Mouse (Mus musculus) fibroblast of lung, adult 2 months (primary cell): ENCODE measurements at regions not wholly inside any gene's neighbourhood (a gene's known extent, or its start where the extent isn't known, plus 50 kb on each side); places are given as distances from the start of the nearest gene placed in this dataset.
"Not testable (repeated sequence)": the region's sequence is repeated elsewhere in the genome, so short reads cannot be mapped to it uniquely, and the experiment has no call there.

Source experiments
- DNase-seq: peaks from one replicate; pipeline ENCODE4 v3.0.0-alpha.2; 2011; ENCODE audit warnings: low read depth

GRCm38 (mm10) chr13:89375526-89376474 is 163.8 kb upstream of the Hapln1 start:
- DNase-seq, result no peak

- no peak for DNase-seq
These were observed 161.2 kb upstream of the Hapln1 start for GRCm38 (mm10) chr13:89378365-89378764.

GRCm38 (mm10) chr13:89383619-89384190 is 155.9 kb upstream of the Hapln1 start:
- DNase-seq, result not testable (repeated sequence)

GRCm38 (mm10) chr13:89384598-89385145 is 154.9 kb upstream of the Hapln1 start:
- DNase-seq, result no peak

GRCm38 (mm10) chr13:89387416-89387815 is 152.2 kb upstream of the Hapln1 start:
- no peak for DNase-seq

GRCm38 (mm10) chr13:89389149-89389548 is 150.4 kb upstream of the Hapln1 start:
- DNase-seq, result no peak

GRCm38 (mm10) chr13:89394717-89395344 is 144.8 kb upstream of the Hapln1 start:
- peak; percentile 49 for DNase-seq

GRCm38 (mm10) chr13:89395851-89396250 is 143.7 kb upstream of the Hapln1 start:
- DNase-seq, result no peak

GRCm38 (mm10) chr13:89401084-89401671 is 138.4 kb upstream of the Hapln1 start:
- no peak for DNase-seq

- no peak for DNase-seq
These were observed 129.1 kb upstream of the Hapln1 start for GRCm38 (mm10) chr13:89410504-89410903.

GRCm38 (mm10) chr13:89412768-89413487 is 126.7 kb upstream of the Hapln1 start:
- DNase-seq, result peak; percentile 65

- no peak for DNase-seq
These were observed 120.8 kb upstream of the Hapln1 start for GRCm38 (mm10) chr13:89418804-89419203.

GRCm38 (mm10) chr13:89421833-89422232 is 117.8 kb upstream of the Hapln1 start:
- no peak for DNase-seq

GRCm38 (mm10) chr13:89423491-89423890 is 116.1 kb upstream of the Hapln1 start:
- no peak for DNase-seq

GRCm38 (mm10) chr13:89428272-89429071 is 111.1 kb upstream of the Hapln1 start:
- no peak for DNase-seq

- peak; percentile 17 for DNase-seq
These were observed 94.7 kb upstream of the Hapln1 start for GRCm38 (mm10) chr13:89444847-89445246.

- no peak for DNase-seq
These were observed 85.8 kb upstream of the Hapln1 start for GRCm38 (mm10) chr13:89453819-89454218.

- DNase-seq, result no peak
These were observed 85.2 kb upstream of the Hapln1 start for GRCm38 (mm10) chr13:89454249-89455018.

- no peak for DNase-seq
These were observed 75.8 kb upstream of the Hapln1 start for GRCm38 (mm10) chr13:89463746-89464145.
